Mouse (Mus musculus) bone marrow, adult 2 months (tissue): ENCODE measurements around the gene Traf1.

Experiments
- CTCF ChIP-seq: fragments of 200-500 bp; IDR thresholded peaks from 2 replicates; pipeline ENCODE4 v1.5.1; 2011; ENCODE audit warnings: low read length, control low read depth; ENCODE audit not compliant: control insufficient read depth, insufficient read depth
- POLR2A ChIP-seq: fragments of 200-500 bp; IDR thresholded peaks from 2 replicates; pipeline ENCODE4 v1.6.1; 2011; ENCODE audit warnings: low read depth, mild to moderate bottlenecking, control low read depth, low read length, borderline replicate concordance; ENCODE audit not compliant: control insufficient read depth

DNA sequence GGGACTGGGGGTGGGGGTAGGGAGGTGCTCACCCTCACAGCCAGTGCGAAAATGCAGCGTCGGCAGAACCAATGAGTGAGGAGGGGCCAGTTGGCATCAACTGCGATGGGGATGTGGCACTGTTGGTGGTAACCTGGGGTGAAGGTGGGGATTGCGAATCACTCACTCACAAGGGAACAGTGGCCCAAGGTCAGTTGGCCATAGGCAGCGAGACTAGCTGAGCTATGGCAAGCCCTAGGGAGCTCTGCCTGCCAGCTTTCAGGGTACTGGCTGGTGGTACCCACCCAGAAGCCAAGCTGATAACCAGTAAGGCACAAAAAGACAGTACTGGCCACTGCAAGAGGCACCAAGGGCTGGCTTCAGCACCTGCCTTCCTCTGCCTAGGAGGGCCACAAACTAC, 55.1 kb downstream of the Traf1 start:
- TF ChIP-seq CTCF (no peak), POLR2A (no peak)
